Mouse (Mus musculus) kidney, embryonic 15.5 days (tissue): ENCODE results near the gene Papss1. TPM values are rescaled to one million over a fixed set of nuclear protein-coding genes. Genes with fewer than 3 reads are reported as not detected.

Source experiments
- ATAC-seq: fragments of 200-750 bp; cut with Nextera tagmentation; replicated peaks from 2 replicates; pipeline ENCODE4 v1.8.0; 2017; ENCODE audit warnings: moderate TSS enrichment; ENCODE audit not compliant: low FRiP score
- H3K27ac ChIP-seq: fragments of 300-500 bp; sonication (generic); 2 replicates; pipeline ENCODE4 v1.5.1; 2015; ENCODE audit warnings: mild to moderate bottlenecking, inconsistent platforms
- H3K27me3 ChIP-seq: fragments of 300-500 bp; sonication (generic); 2 replicates; pipeline ENCODE4 v1.6.1; 2015; ENCODE audit warnings: inconsistent platforms
- H3K36me3 ChIP-seq: fragments of 300-500 bp; sonication (generic); 2 replicates; pipeline ENCODE4 v1.6.1; 2015; ENCODE audit warnings: inconsistent platforms
- H3K4me1 ChIP-seq: fragments of 300-500 bp; sonication (generic); 2 replicates; pipeline ENCODE4 v1.6.1; 2015; ENCODE audit warnings: inconsistent platforms
- H3K4me2 ChIP-seq: fragments of 300-500 bp; sonication (generic); 2 replicates; pipeline ENCODE4 v1.6.1; 2015; ENCODE audit warnings: moderate library complexity, mild to moderate bottlenecking, inconsistent platforms
- H3K4me3 ChIP-seq: fragments of 300-500 bp; sonication (generic); replicated peaks from 2 replicates; pipeline ENCODE4 v1.5.1; 2015; ENCODE audit warnings: mild to moderate bottlenecking, inconsistent platforms
- H3K9ac ChIP-seq: fragments of 300-500 bp; sonication (generic); 2 replicates; pipeline ENCODE4 v1.6.1; 2015; ENCODE audit warnings: mild to moderate bottlenecking, inconsistent platforms
- H3K9me3 ChIP-seq: fragments of 300-500 bp; sonication (generic); replicated peaks from 2 replicates; pipeline ENCODE4 v1.6.1; 2016; ENCODE audit warnings: inconsistent platforms
- WGBS: fragments of 180-500 bp; shearing (Covaris S2); methylation state at CpG from one replicate; pipeline ENCODE4 v1.1.7; 2015; ENCODE audit warnings: mixed read lengths; 5-methylcytosine and 5-hydroxymethylcytosine counted together
- polyA plus RNA-seq: library from polyadenylated mRNA; unstranded; fragments of >200 nt; fragmentation: Nextera tagmentation; extraction: Ambion mirVana; gene quantifications from 2 replicates; pipeline ENCODE4 v1.2.1, GENCODE M21; 2015

The Papss1 gene
- polyA plus RNA-seq, 1 experiment from 2014 or later, result 103 TPM

- no peak for ATAC-seq
- WGBS, result 91% methylated on average over 1 of the region's 1 CpGs
- H3K27me3 ChIP-seq, result no peaks in the 10 kb centered on the region
- no peaks in the 10 kb centered on the region for H3K9me3 ChIP-seq
- no peak overlapping the region for H3K9ac ChIP-seq
- H3K4me3 ChIP-seq, result no peak overlapping the region
- H3K4me2 ChIP-seq, result no peak overlapping the region
- no peak overlapping the region for H3K27ac ChIP-seq
- peaks cover 48% of the 10 kb centered on the region for H3K36me3 ChIP-seq
- peaks cover 7% of the 10 kb centered on the region; the same call in 1 of the 2 replicates for H3K4me1 ChIP-seq
Measured at GRCm38 (mm10) chr3:131623208-131623607, 58.6 kb downstream of the Papss1 start.

- no peak overlapping the region for H3K27ac ChIP-seq
- H3K9ac ChIP-seq, result no peak overlapping the region
- no peaks in the 10 kb centered on the region for H3K9me3 ChIP-seq
- H3K27me3 ChIP-seq, result no peaks in the 10 kb centered on the region
- peaks cover 2% of the 10 kb centered on the region; the same call in 1 of the 2 replicates for H3K4me1 ChIP-seq
- no peak for ATAC-seq
- H3K36me3 ChIP-seq, result peaks cover 39% of the 10 kb centered on the region
- H3K4me2 ChIP-seq, result no peak overlapping the region
- H3K4me3 ChIP-seq, result no peak overlapping the region
- 83% methylated on average over 9 of the region's 9 CpGs for WGBS
Measured at GRCm38 (mm10) chr3:131624063-131624462, 59.5 kb downstream of the Papss1 start.

- Histone ChIP-seq H3K4me3 (no peak overlapping the region), H3K4me1 (peaks cover 15% of the 10 kb centered on the region), H3K9ac (no peak overlapping the region), H3K4me2 (no peak overlapping the region), H3K36me3 (peaks cover 50% of the 10 kb centered on the region), H3K9me3 (no peaks in the 10 kb centered on the region), H3K27ac (no peak overlapping the region), H3K27me3 (no peaks in the 10 kb centered on the region)
- ATAC-seq, result no peak
- 94% methylated on average over 4 of the region's 4 CpGs for WGBS
Measured at GRCm38 (mm10) chr3:131627476-131627875, 62.9 kb downstream of the Papss1 start.

GRCm38 (mm10) chr3:131628265-131628664 is 63.7 kb downstream of the Papss1 start:
- H3K9me3 ChIP-seq, result no peaks in the 10 kb centered on the region
- no peak overlapping the region for H3K27ac ChIP-seq
- no peaks in the 10 kb centered on the region for H3K27me3 ChIP-seq
- no peak overlapping the region for H3K9ac ChIP-seq
- no peak overlapping the region for H3K4me2 ChIP-seq
- H3K36me3 ChIP-seq, result peaks cover 58% of the 10 kb centered on the region
- 76% methylated on average over 5 of the region's 5 CpGs for WGBS
- H3K4me3 ChIP-seq, result no peak overlapping the region
- no peak for ATAC-seq
- peaks cover 15% of the 10 kb centered on the region for H3K4me1 ChIP-seq

- Histone ChIP-seq H3K27ac (no peak overlapping the region), H3K9me3 (no peaks in the 10 kb centered on the region), H3K27me3 (no peaks in the 10 kb centered on the region), H3K4me3 (no peak overlapping the region), H3K36me3 (peaks cover 58% of the 10 kb centered on the region), H3K4me1 (peaks cover 15% of the 10 kb centered on the region), H3K4me2 (no peak overlapping the region), H3K9ac (no peak overlapping the region)
- ATAC-seq, result no peak
- WGBS, result 66% methylated on average over 3 of the region's 3 CpGs
Measured at GRCm38 (mm10) chr3:131628931-131629330, 64.4 kb downstream of the Papss1 start.

- H3K9ac ChIP-seq, result no peak overlapping the region
- no peak overlapping the region for H3K4me2 ChIP-seq
- H3K27ac ChIP-seq, result no peak overlapping the region
- no peak overlapping the region for H3K4me3 ChIP-seq
- WGBS, result 43% methylated on average over 11 of the region's 11 CpGs
- ATAC-seq, result no peak
- H3K9me3 ChIP-seq, result no peaks in the 10 kb centered on the region
- no peaks in the 10 kb centered on the region for H3K27me3 ChIP-seq
- peaks cover 42% of the 10 kb centered on the region for H3K36me3 ChIP-seq
- H3K4me1 ChIP-seq, result peaks cover 15% of the 10 kb centered on the region
Measured at GRCm38 (mm10) chr3:131630407-131631317, 66.1 kb downstream of the Papss1 start.

GRCm38 (mm10) chr3:131631318-131631870 is 66.8 kb downstream of the Papss1 start:
- Histone ChIP-seq H3K4me1 (peaks cover 15% of the 10 kb centered on the region), H3K9ac (no peak overlapping the region), H3K36me3 (peaks cover 38% of the 10 kb centered on the region), H3K27ac (no peak overlapping the region), H3K9me3 (no peaks in the 10 kb centered on the region), H3K4me2 (no peak overlapping the region), H3K4me3 (no peak overlapping the region), H3K27me3 (no peaks in the 10 kb centered on the region)
- ATAC-seq, result no peak
- 86% methylated on average over 16 of the region's 16 CpGs for WGBS

- ATAC-seq, result no peak
- H3K9ac ChIP-seq, result no peak overlapping the region
- no peaks in the 10 kb centered on the region for H3K27me3 ChIP-seq
- H3K4me2 ChIP-seq, result no peak overlapping the region
- H3K36me3 ChIP-seq, result peaks cover 34% of the 10 kb centered on the region
- WGBS, result 94% methylated on average over 2 of the region's 2 CpGs
- H3K9me3 ChIP-seq, result no peaks in the 10 kb centered on the region
- H3K27ac ChIP-seq, result no peak overlapping the region
- peaks cover 15% of the 10 kb centered on the region for H3K4me1 ChIP-seq
- H3K4me3 ChIP-seq, result no peak overlapping the region
Measured at GRCm38 (mm10) chr3:131634091-131634490, 69.5 kb downstream of the Papss1 start.

GRCm38 (mm10) chr3:131636126-131636525 is 71.6 kb downstream of the Papss1 start:
- peaks cover 4% of the 10 kb centered on the region for H3K4me1 ChIP-seq
- H3K9ac ChIP-seq, result no peak overlapping the region
- H3K36me3 ChIP-seq, result peaks cover 36% of the 10 kb centered on the region
- H3K27ac ChIP-seq, result no peak overlapping the region
- H3K9me3 ChIP-seq, result no peaks in the 10 kb centered on the region
- ATAC-seq, result no peak
- no peak overlapping the region for H3K4me3 ChIP-seq
- H3K4me2 ChIP-seq, result no peak overlapping the region
- no peaks in the 10 kb centered on the region for H3K27me3 ChIP-seq
- WGBS, result 58% methylated on average over 5 of the region's 5 CpGs

- ATAC-seq, result no peak
- peaks cover 27% of the 10 kb centered on the region for H3K36me3 ChIP-seq
- 91% methylated on average over 3 of the region's 3 CpGs for WGBS
- no peaks in the 10 kb centered on the region for H3K27me3 ChIP-seq
- H3K9me3 ChIP-seq, result no peaks in the 10 kb centered on the region
- H3K9ac ChIP-seq, result no peak overlapping the region
- H3K4me3 ChIP-seq, result no peak overlapping the region
- no peak overlapping the region for H3K27ac ChIP-seq
- H3K4me1 ChIP-seq, result no peaks in the 10 kb centered on the region
- H3K4me2 ChIP-seq, result no peak overlapping the region
Measured at GRCm38 (mm10) chr3:131637008-131637407, 72.4 kb downstream of the Papss1 start.

GRCm38 (mm10) chr3:131637664-131638063 is 73.1 kb downstream of the Papss1 start:
- no peaks in the 10 kb centered on the region for H3K9me3 ChIP-seq
- H3K4me3 ChIP-seq, result no peak overlapping the region
- no peak overlapping the region for H3K27ac ChIP-seq
- H3K27me3 ChIP-seq, result no peaks in the 10 kb centered on the region
- H3K9ac ChIP-seq, result no peak overlapping the region
- no peak for ATAC-seq
- no peak overlapping the region for H3K4me2 ChIP-seq
- no peaks in the 10 kb centered on the region for H3K4me1 ChIP-seq
- 32% methylated on average over 10 of the region's 10 CpGs for WGBS
- peaks cover 20% of the 10 kb centered on the region for H3K36me3 ChIP-seq

- no peak overlapping the region for H3K9ac ChIP-seq
- peaks cover 18% of the 10 kb centered on the region for H3K36me3 ChIP-seq
- H3K4me3 ChIP-seq, result no peak overlapping the region
- H3K27ac ChIP-seq, result no peak overlapping the region
- H3K9me3 ChIP-seq, result no peaks in the 10 kb centered on the region
- 67% methylated on average over 7 of the region's 7 CpGs for WGBS
- H3K4me1 ChIP-seq, result no peaks in the 10 kb centered on the region
- no peaks in the 10 kb centered on the region for H3K27me3 ChIP-seq
- H3K4me2 ChIP-seq, result no peak overlapping the region
- ATAC-seq, result no peak
Measured at GRCm38 (mm10) chr3:131638216-131638615, 73.6 kb downstream of the Papss1 start.
